Mouse (Mus musculus): ENCODE results near the gene Gm4779. TPM values are rescaled to one million over a fixed set of nuclear protein-coding genes. Genes with fewer than 3 reads are reported as not detected.
A peak's percentile ranks its signal among the peaks of the same experiment; 100 is the strongest.

The Gm4779 gene
- polyA plus RNA-seq, 1 experiment from 2014 or later = 0.18 TPM

- no peaks in the 10 kb centered on the region for H3K4me1 ChIP-seq (ENCODE audit: control insufficient read depth, insufficient read depth, low read length)
- no peak overlapping the region for H3K4me2 ChIP-seq (ENCODE audit: low read depth, low read length)
- WGBS = 55% methylated on average over 7 of the region's 7 CpGs
- ATAC-seq (ENCODE audit: low read depth) = no peak
- H3K36me3 ChIP-seq (ENCODE audit: control insufficient read depth, insufficient read depth, low read length) = no peaks in the 10 kb centered on the region
- H3K27ac ChIP-seq (replicated peaks; ENCODE audit: low read depth, low read length) = no peak overlapping the region
- H3K9ac ChIP-seq (ENCODE audit: low read depth, low read length) = no peak overlapping the region
- H3K4me3 ChIP-seq (ENCODE audit: low read depth, low read length) = no peak overlapping the region
- H3K9me3 ChIP-seq (ENCODE audit: control insufficient read depth, low read length) = no peaks in the 10 kb centered on the region
- no peak for DNase-seq (ENCODE audit: low spot score)
- H3K27me3 ChIP-seq (replicated peaks; ENCODE audit: control insufficient read depth, insufficient read depth, low read length) = peaks cover 6% of the 10 kb centered on the region; the same call in 1 of the 2 replicates
These were observed 26.9 kb downstream of the Gm4779 start for GRCm38 (mm10) chrX:101767280-101767679.

GRCm38 (mm10) chrX:101765111-101765510 is 29.1 kb downstream of the Gm4779 start:
- WGBS = 85% methylated on average over 4 of the region's 4 CpGs
- H3K36me3 ChIP-seq (ENCODE audit: control insufficient read depth, insufficient read depth, low read length) = no peaks in the 10 kb centered on the region
- no peaks in the 10 kb centered on the region for H3K4me1 ChIP-seq (ENCODE audit: control insufficient read depth, insufficient read depth, low read length)
- ATAC-seq (ENCODE audit: low read depth) (no peak), DNase-seq (ENCODE audit: low spot score) (no peak)
- H3K9me3 ChIP-seq (ENCODE audit: control insufficient read depth, low read length) = no peaks in the 10 kb centered on the region
- H3K4me2 ChIP-seq (ENCODE audit: low read depth, low read length) = no peak overlapping the region
- no peak overlapping the region for H3K27ac ChIP-seq (replicated peaks; ENCODE audit: low read depth, low read length)
- H3K9ac ChIP-seq (ENCODE audit: low read depth, low read length) = no peak overlapping the region
- H3K4me3 ChIP-seq (ENCODE audit: low read depth, low read length) = no peak overlapping the region
- H3K27me3 ChIP-seq (replicated peaks; ENCODE audit: control insufficient read depth, insufficient read depth, low read length) = peaks cover 11% of the 10 kb centered on the region; the same call in 1 of the 2 replicates

GRCm38 (mm10) chrX:101764621-101765020 is 29.6 kb downstream of the Gm4779 start:
- DNase-seq (ENCODE audit: low spot score) (no peak), ATAC-seq (ENCODE audit: low read depth) (no peak)
- Histone ChIP-seq H3K27ac (replicated peaks; ENCODE audit: low read depth, low read length) (no peak overlapping the region), H3K27me3 (replicated peaks; ENCODE audit: control insufficient read depth, insufficient read depth, low read length) (peaks cover 11% of the 10 kb centered on the region; the same call in 1 of the 2 replicates), H3K4me1 (ENCODE audit: control insufficient read depth, insufficient read depth, low read length) (no peaks in the 10 kb centered on the region), H3K36me3 (ENCODE audit: control insufficient read depth, insufficient read depth, low read length) (no peaks in the 10 kb centered on the region), H3K4me3 (ENCODE audit: low read depth, low read length) (no peak overlapping the region), H3K9me3 (ENCODE audit: control insufficient read depth, low read length) (no peaks in the 10 kb centered on the region), H3K9ac (ENCODE audit: low read depth, low read length) (no peak overlapping the region), H3K4me2 (ENCODE audit: low read depth, low read length) (no peak overlapping the region)
- WGBS = 70% methylated on average over 5 of the region's 5 CpGs

- ATAC-seq (ENCODE audit: low read depth) (no peak), DNase-seq (ENCODE audit: low spot score) (peak; percentile 9)
- H3K27ac ChIP-seq (replicated peaks; ENCODE audit: low read depth, low read length) = no peak overlapping the region
- H3K4me2 ChIP-seq (ENCODE audit: low read depth, low read length) = no peak overlapping the region
- H3K4me3 ChIP-seq (ENCODE audit: low read depth, low read length) = no peak overlapping the region
- H3K9me3 ChIP-seq (ENCODE audit: control insufficient read depth, low read length) = no peaks in the 10 kb centered on the region
- no peaks in the 10 kb centered on the region for H3K4me1 ChIP-seq (ENCODE audit: control insufficient read depth, insufficient read depth, low read length)
- no peaks in the 10 kb centered on the region; the same call in 1 of the 2 replicates for H3K27me3 ChIP-seq (replicated peaks; ENCODE audit: control insufficient read depth, insufficient read depth, low read length)
- no peak overlapping the region for H3K9ac ChIP-seq (ENCODE audit: low read depth, low read length)
- 56% methylated on average over 5 of the region's 5 CpGs for WGBS
- no peaks in the 10 kb centered on the region for H3K36me3 ChIP-seq (ENCODE audit: control insufficient read depth, insufficient read depth, low read length)
These were observed 39.7 kb downstream of the Gm4779 start for GRCm38 (mm10) chrX:101754478-101754877.

GRCm38 (mm10) chrX:101750144-101750543 is 44.1 kb downstream of the Gm4779 start:
- Histone ChIP-seq H3K27ac (replicated peaks; ENCODE audit: low read depth, low read length) (no peak overlapping the region), H3K4me3 (ENCODE audit: low read depth, low read length) (no peak overlapping the region)
- 62% methylated on average over 4 of the region's 4 CpGs for WGBS

GRCm38 (mm10) chrX:101741064-101741433 is 53.2 kb downstream of the Gm4779 start:
- H3K36me3 ChIP-seq (ENCODE audit: control insufficient read depth, insufficient read depth, low read length) = no peaks in the 10 kb centered on the region
- peaks cover 6% of the 10 kb centered on the region for H3K27me3 ChIP-seq (replicated peaks; ENCODE audit: control insufficient read depth, insufficient read depth, low read length)
- no peak for DNase-seq (ENCODE audit: low spot score)
- no peak overlapping the region for H3K4me2 ChIP-seq (ENCODE audit: low read depth, low read length)
- 88% methylated on average over 1 of the region's 2 CpGs for WGBS
- no peaks in the 10 kb centered on the region for H3K4me1 ChIP-seq (ENCODE audit: control insufficient read depth, insufficient read depth, low read length)
- no peak for ATAC-seq (ENCODE audit: low read depth)
- no peak overlapping the region for H3K27ac ChIP-seq (replicated peaks; ENCODE audit: low read depth, low read length)
- no peak overlapping the region for H3K4me3 ChIP-seq (ENCODE audit: low read depth, low read length)
- no peaks in the 10 kb centered on the region for H3K9me3 ChIP-seq (ENCODE audit: control insufficient read depth, low read length)
- H3K9ac ChIP-seq (ENCODE audit: low read depth, low read length) = no peak overlapping the region

More at GRCm38 (mm10) chrX:101750144-101750543, 44.1 kb downstream of the Gm4779 start:
- no peaks in the 10 kb centered on the region for H3K36me3 ChIP-seq (ENCODE audit: control insufficient read depth, insufficient read depth, low read length)
- H3K9ac ChIP-seq (ENCODE audit: low read depth, low read length) = no peak overlapping the region
- no peaks in the 10 kb centered on the region for H3K9me3 ChIP-seq (ENCODE audit: control insufficient read depth, low read length)
- no peak; the same call in 1 of the 2 replicates for ATAC-seq (ENCODE audit: low read depth)
- H3K27me3 ChIP-seq (replicated peaks; ENCODE audit: control insufficient read depth, insufficient read depth, low read length) = no peaks in the 10 kb centered on the region; the same call in 1 of the 2 replicates
- no peaks in the 10 kb centered on the region for H3K4me1 ChIP-seq (ENCODE audit: control insufficient read depth, insufficient read depth, low read length)
- no peak overlapping the region for H3K4me2 ChIP-seq (ENCODE audit: low read depth, low read length)
- DNase-seq (ENCODE audit: low spot score) = peak; percentile 7

- Histone ChIP-seq H3K4me1 (ENCODE audit: control insufficient read depth, insufficient read depth, low read length) (no peaks in the 10 kb centered on the region), H3K4me2 (ENCODE audit: low read depth, low read length) (no peak overlapping the region), H3K9me3 (ENCODE audit: control insufficient read depth, low read length) (no peaks in the 10 kb centered on the region), H3K4me3 (ENCODE audit: low read depth, low read length) (no peak overlapping the region), H3K9ac (ENCODE audit: low read depth, low read length) (no peak overlapping the region), H3K27me3 (replicated peaks; ENCODE audit: control insufficient read depth, insufficient read depth, low read length) (peaks cover 6% of the 10 kb centered on the region), H3K27ac (replicated peaks; ENCODE audit: low read depth, low read length) (no peak overlapping the region), H3K36me3 (ENCODE audit: control insufficient read depth, insufficient read depth, low read length) (no peaks in the 10 kb centered on the region)
- 45% methylated on average over 6 of the region's 6 CpGs for WGBS
- DNase-seq (ENCODE audit: low spot score) (peak; percentile 8), ATAC-seq (ENCODE audit: low read depth) (no peak; the same call in 1 of the 2 replicates)
These were observed 53.7 kb downstream of the Gm4779 start for GRCm38 (mm10) chrX:101740335-101741063.

All from embryonic facial prominence, embryonic 14.5 days (tissue).